Mouse (Mus musculus) gastrocnemius, postnatal 25 days (tissue): ENCODE results near the gene Zfp426. TPM values are rescaled to one million over a fixed set of nuclear protein-coding genes. Genes with fewer than 3 reads are reported as not detected.

ENCODE experiments used
- DNase-seq: peaks from one replicate; pipeline ENCODE4 v3.0.0; 2022
- long read RNA-seq, 2 experiments: library from polyadenylated mRNA; stranded (forward); transcript quantifications; one replicate each; pipeline ENCODE4 v2.0.0; 2021
- total RNA-seq, 2 experiments: library from RNA; stranded (reverse); gene quantifications; 1 replicate in 1 of 2; 2 replicates in 1 of 2; pipeline ENCODE4 v1.2.3; 2021

The Zfp426 gene
- 1 to 10 TPM; 7.0 to 7.8 TPM for total RNA-seq
- long read RNA-seq, experiment 1, partial matches to known transcripts, result 0 of 2 reads
- long read RNA-seq, experiment 1, other reads (novel, unspliced or antisense), result 2 of 2 reads
- long read RNA-seq, experiment 2, partial matches to known transcripts, result 4 of 6 reads
- long read RNA-seq, experiment 2, other reads (novel, unspliced or antisense), result 2 of 6 reads

- peak; percentile 83 for DNase-seq
These were observed at the start of gene Zfp426 for GRCm38 (mm10) chr9:20492527-20493233. Gene Zfp426 (minus strand): TSS chr9:20492746.

GRCm38 (mm10) chr9:20536598-20536997, 44.1 kb upstream of the Zfp426 start:
- DNase-seq, result no peak

GRCm38 (mm10) chr9:20534326-20534926, 41.9 kb upstream of the Zfp426 start:
- DNase-seq, result no peak

GRCm38 (mm10) chr9:20521306-20521957, 28.9 kb upstream of the Zfp426 start, which contains the start of gene Zfp266:
Gene Zfp266 (minus strand): TSS chr9:20521417.
- peak; percentile 87 for DNase-seq

GRCm38 (mm10) chr9:20520531-20521210, 28.1 kb upstream of the Zfp426 start:
- no peak for DNase-seq

- no peak for DNase-seq
These were observed 27.4 kb upstream of the Zfp426 start for GRCm38 (mm10) chr9:20519949-20520348.

GRCm38 (mm10) chr9:20518708-20519107, 26.2 kb upstream of the Zfp426 start:
- DNase-seq, result no peak

- DNase-seq, result no peak
These were observed 25.2 kb upstream of the Zfp426 start for GRCm38 (mm10) chr9:20517727-20518126.

GRCm38 (mm10) chr9:20514016-20514415, 21.5 kb upstream of the Zfp426 start:
- no peak for DNase-seq

GRCm38 (mm10) chr9:20512714-20513113, 20.2 kb upstream of the Zfp426 start:
- DNase-seq, result no peak

- DNase-seq, result no peak
These were observed 19.1 kb upstream of the Zfp426 start for GRCm38 (mm10) chr9:20511645-20512044.

- DNase-seq, result no peak
These were observed 17.8 kb upstream of the Zfp426 start for GRCm38 (mm10) chr9:20510346-20510745.

- DNase-seq, result no peak
These were observed 17.1 kb upstream of the Zfp426 start for GRCm38 (mm10) chr9:20509676-20510075.

- no peak for DNase-seq
These were observed 12.3 kb upstream of the Zfp426 start for GRCm38 (mm10) chr9:20504801-20505200.

- DNase-seq, result no peak
These were observed 735 bp upstream of the Zfp426 start for GRCm38 (mm10) chr9:20493281-20493680.

- no peak for DNase-seq
These were observed 554 bp downstream of the Zfp426 start for GRCm38 (mm10) chr9:20491858-20492526.

GRCm38 (mm10) chr9:20489536-20489935, 3.0 kb downstream of the Zfp426 start:
- DNase-seq, result no peak

- no peak for DNase-seq
These were observed 13.2 kb downstream of the Zfp426 start for GRCm38 (mm10) chr9:20479396-20479795.

- DNase-seq, result no peak
These were observed 15.9 kb downstream of the Zfp426 start for GRCm38 (mm10) chr9:20476632-20477031.

GRCm38 (mm10) chr9:20466761-20467442, 25.6 kb downstream of the Zfp426 start:
- peak; percentile 7 for DNase-seq
